Mouse (Mus musculus) forebrain, embryonic 11.5 days (tissue): ENCODE measurements around the gene Ifrd2. TPM values are rescaled to one million over a fixed set of nuclear protein-coding genes. Genes with fewer than 3 reads are reported as not detected.
"Not testable (repeated sequence)": the region's sequence is repeated elsewhere in the genome, so short reads cannot be mapped to it uniquely, and the experiment has no call there.

Experiments used
- ATAC-seq: fragments of 200-750 bp; cut with Nextera tagmentation; replicated peaks from 2 replicates; pipeline ENCODE4 v1.8.0; 2017; ENCODE audit warnings: moderate TSS enrichment; ENCODE audit not compliant: low FRiP score
- DNase-seq: peaks from one replicate; pipeline ENCODE4 v3.0.0-alpha.2; 2017; ENCODE audit warnings: low spot score
- H3K27ac ChIP-seq: fragments of 300-500 bp; sonication (generic); 2 replicates; pipeline ENCODE4 v1.5.1; 2014; ENCODE audit warnings: low read depth, low read length
- H3K27me3 ChIP-seq: fragments of 300-500 bp; sonication (generic); 2 replicates; pipeline ENCODE4 v1.6.1; 2014; ENCODE audit warnings: mild to moderate bottlenecking, low read length, mixed read lengths; ENCODE audit not compliant: control insufficient read depth, insufficient read depth
- H3K36me3 ChIP-seq: fragments of 300-500 bp; sonication (generic); 2 replicates; pipeline ENCODE4 v1.6.1; 2014; ENCODE audit warnings: mild to moderate bottlenecking, low read length, moderate library complexity, mixed read lengths; ENCODE audit not compliant: control insufficient read depth, insufficient read depth
- H3K4me1 ChIP-seq: fragments of 300-500 bp; sonication (generic); replicated peaks from 2 replicates; pipeline ENCODE4 v1.6.1; 2014; ENCODE audit warnings: low read length, mixed read lengths; ENCODE audit not compliant: control insufficient read depth, insufficient read depth
- H3K4me2 ChIP-seq: fragments of 300-500 bp; sonication (generic); 2 replicates; pipeline ENCODE4 v1.6.1; 2014; ENCODE audit warnings: low read depth, mild to moderate bottlenecking, low read length, moderate library complexity, mixed read lengths; ENCODE audit not compliant: severe bottlenecking
- H3K4me3 ChIP-seq: fragments of 300-500 bp; sonication (generic); 2 replicates; pipeline ENCODE4 v1.5.1; 2014; ENCODE audit warnings: low read depth, low read length
- H3K9ac ChIP-seq: fragments of 300-500 bp; sonication (generic); 2 replicates; pipeline ENCODE4 v1.6.1; 2014; ENCODE audit warnings: low read length
- H3K9me3 ChIP-seq: fragments of 300-500 bp; sonication (generic); 2 replicates; pipeline ENCODE4 v1.6.1; 2016; ENCODE audit warnings: low read length, mixed read lengths; ENCODE audit not compliant: control insufficient read depth
- WGBS: fragments of 180-500 bp; shearing (Covaris S2); extraction: QIAGEN DNeasy Blood & Tissue Kit; methylation state at CpG from one replicate; pipeline ENCODE4 v1.1.7; 2014; 5-methylcytosine and 5-hydroxymethylcytosine counted together
- polyA plus RNA-seq: library from polyadenylated mRNA; unstranded; fragments of >200 nt; fragmentation: Nextera tagmentation; extraction: Ambion mirVana; gene quantifications from 2 replicates; pipeline ENCODE4 v1.2.1, GENCODE M21; 2014

The Ifrd2 gene
- polyA plus RNA-seq, 1 experiment from 2014 or later = 37.2 TPM

DNA sequence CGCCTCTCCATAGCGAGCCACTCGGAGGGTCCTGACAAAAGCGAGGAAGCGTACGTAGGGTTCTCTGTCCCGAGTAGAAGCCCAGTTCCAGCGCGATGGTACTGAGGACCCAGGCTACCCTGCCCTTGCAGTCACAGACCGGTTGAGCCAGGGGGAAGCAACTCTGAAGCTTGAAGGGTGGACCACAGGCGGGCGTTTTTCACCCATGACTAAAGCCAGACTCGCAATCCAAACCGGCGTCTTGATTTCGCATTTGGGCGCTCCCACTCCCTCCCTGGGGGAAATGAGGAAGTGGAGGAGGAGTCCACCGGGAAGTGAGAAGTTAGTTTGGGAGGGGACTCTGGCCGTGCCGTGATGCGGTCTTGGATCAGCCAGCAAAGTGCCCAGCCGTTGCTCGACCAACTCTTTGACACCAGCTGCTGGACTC is 32.4 kb upstream of the Ifrd2 start:
- ATAC-seq = peak; percentile 19
- WGBS = under 1% methylated on average over 21 of the region's 23 CpGs
- no peak for DNase-seq
- H3K4me3 ChIP-seq = peak overlapping the region; percentile 67
- H3K27ac ChIP-seq = peak overlapping the region; percentile 78
- peaks cover 12% of the 10 kb centered on the region for H3K27me3 ChIP-seq
- H3K4me1 ChIP-seq = peaks cover 29% of the 10 kb centered on the region
- H3K9me3 ChIP-seq = no peaks in the 10 kb centered on the region
- H3K9ac ChIP-seq = peak overlapping the region; percentile 86
- H3K36me3 ChIP-seq = peaks cover 13% of the 10 kb centered on the region; the same call in 1 of the 2 replicates
- H3K4me2 ChIP-seq = peak overlapping the region; percentile 78

DNA sequence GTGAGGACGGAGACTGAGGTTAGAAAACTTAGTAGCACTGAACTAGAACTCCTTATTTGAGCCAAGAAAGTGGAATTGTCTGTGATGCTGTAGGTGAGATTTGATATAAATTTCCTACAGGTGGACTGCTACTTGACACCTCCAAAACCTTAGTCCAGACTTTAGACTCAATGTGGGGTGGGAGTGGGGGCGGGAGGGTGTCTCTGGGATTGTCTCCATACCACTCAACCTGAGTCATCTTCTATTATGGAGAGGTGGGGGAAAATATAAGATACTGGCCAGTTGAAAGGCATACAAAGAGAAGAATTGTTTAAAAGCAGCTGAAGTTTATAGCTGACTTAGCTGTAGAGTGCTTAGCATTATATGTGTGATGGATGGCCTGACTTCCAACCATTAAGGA is 31.7 kb upstream of the Ifrd2 start:
- Histone ChIP-seq H3K27ac (no peak overlapping the region), H3K9ac (peak overlapping the region; percentile 86), H3K4me1 (peaks cover 29% of the 10 kb centered on the region), H3K36me3 (peaks cover 14% of the 10 kb centered on the region; the same call in 1 of the 2 replicates), H3K4me2 (peak overlapping the region; percentile 78), H3K27me3 (peaks cover 6% of the 10 kb centered on the region; the same call in 1 of the 2 replicates), H3K9me3 (no peaks in the 10 kb centered on the region), H3K4me3 (peak overlapping the region; percentile 67)
- ATAC-seq (no peak), DNase-seq (no peak)
- 47% methylated on average over 2 of the region's 2 CpGs for WGBS

DNA sequence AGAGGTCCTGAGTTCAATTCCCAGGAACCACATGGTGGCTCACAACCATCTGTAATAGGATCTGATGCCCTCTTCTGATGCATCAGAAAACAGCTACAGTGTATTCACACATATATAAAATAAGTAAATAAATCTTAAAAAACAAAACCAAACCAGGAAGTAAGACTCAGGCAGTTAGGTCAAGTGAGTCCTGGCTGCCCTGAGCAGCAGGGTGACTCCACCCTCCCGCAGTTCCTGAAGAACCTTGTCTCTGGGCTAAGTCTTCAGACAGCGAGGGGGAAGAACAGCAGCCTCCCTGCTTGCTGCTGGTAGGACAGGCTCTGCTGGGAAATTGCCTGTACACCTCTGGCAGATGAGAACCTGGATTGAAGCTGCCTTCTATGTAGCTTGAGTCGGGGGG is 31.1 kb upstream of the Ifrd2 start:
- Histone ChIP-seq H3K4me3 (peak overlapping the region; percentile 67), H3K27me3 (peaks cover 2% of the 10 kb centered on the region; the same call in 1 of the 2 replicates), H3K27ac (no peak overlapping the region), H3K9me3 (no peaks in the 10 kb centered on the region), H3K4me2 (peak overlapping the region; percentile 78; the same call in 1 of the 2 replicates), H3K4me1 (peaks cover 25% of the 10 kb centered on the region), H3K9ac (peak overlapping the region; percentile 39; the same call in 1 of the 2 replicates), H3K36me3 (peaks cover 17% of the 10 kb centered on the region; the same call in 1 of the 2 replicates)
- ATAC-seq (no peak), DNase-seq (no peak)
- WGBS = 83% methylated on average over 3 of the region's 3 CpGs

DNA sequence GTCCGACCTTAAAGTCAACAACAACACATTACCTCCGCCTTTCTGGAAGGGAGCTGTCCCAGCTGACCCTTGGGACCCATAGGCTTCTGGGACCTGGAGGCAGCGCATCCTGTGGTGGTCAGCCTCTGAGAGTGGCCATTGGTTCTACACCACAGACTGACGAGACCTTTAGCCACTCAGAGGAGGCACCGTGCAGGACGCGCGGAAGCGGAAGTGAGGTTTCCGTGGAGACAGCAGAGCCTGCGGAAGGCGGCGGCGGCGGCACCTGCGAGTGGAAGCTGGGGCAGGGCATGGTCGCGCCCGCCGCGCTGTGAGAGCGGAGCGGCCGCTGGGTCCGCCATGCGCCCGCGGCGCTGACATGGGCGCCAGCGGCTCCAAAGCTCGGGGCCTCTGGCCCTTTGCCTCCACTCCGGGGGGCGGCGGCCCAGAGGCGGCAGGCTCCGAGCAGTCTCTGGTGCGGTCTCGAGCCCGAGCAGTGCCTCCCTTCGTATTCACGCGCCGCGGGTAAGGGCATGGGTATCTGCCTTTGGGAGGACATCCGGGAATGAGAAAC is 24.3 kb upstream of the Ifrd2 start, which contains the start of gene Tusc2:
TSS of gene Tusc2 (plus strand) at position 227 of the 553 bp plus-strand sequence.
- H3K9ac ChIP-seq = peak within 1 kb of the TSS; percentile 81
- ATAC-seq = peak; percentile 95
- peak within 1 kb of the TSS; percentile 89 for H3K4me3 ChIP-seq
- H3K4me2 ChIP-seq = peak within 1 kb of the TSS; percentile 87
- peaks cover 11% of the 10 kb centered on the region for H3K4me1 ChIP-seq
- H3K9me3 ChIP-seq = no peaks in the 10 kb centered on the region
- H3K27ac ChIP-seq = no peak within 1 kb of the TSS
- DNase-seq = peak; percentile 96
- WGBS = under 1% methylated on average over 46 of the region's 46 CpGs
- no peaks in the 10 kb centered on the region for H3K27me3 ChIP-seq
- peaks cover 21% of the 10 kb centered on the region; the same call in 1 of the 2 replicates for H3K36me3 ChIP-seq

DNA sequence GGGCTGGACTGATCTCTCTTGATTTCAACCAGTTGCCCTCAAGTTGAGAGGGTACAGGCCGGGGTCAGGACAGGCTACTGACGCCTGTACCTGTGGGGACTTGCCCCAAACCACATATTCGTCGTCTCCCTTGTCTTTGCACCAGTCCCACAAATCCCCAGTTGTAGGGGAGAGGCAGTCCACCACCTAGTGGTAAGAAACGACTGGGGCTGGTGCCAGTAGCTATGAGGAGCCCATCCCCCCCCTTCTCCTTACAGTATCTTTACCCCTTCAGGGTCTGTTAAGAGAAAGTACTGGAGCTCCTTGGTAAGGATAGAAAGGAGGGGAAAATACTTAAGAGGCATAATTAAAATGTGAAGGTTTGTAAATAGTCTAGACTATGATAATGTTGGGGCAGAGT is 21.9 kb upstream of the Ifrd2 start:
- not testable (repeated sequence) for H3K4me2 ChIP-seq, H3K27me3 ChIP-seq, H3K9ac ChIP-seq, H3K36me3 ChIP-seq, ATAC-seq, H3K4me3 ChIP-seq, H3K27ac ChIP-seq, DNase-seq, H3K9me3 ChIP-seq
- H3K4me1 ChIP-seq = peaks cover 19% of the 10 kb centered on the region
- 48% methylated on average over 5 of the region's 5 CpGs for WGBS

DNA sequence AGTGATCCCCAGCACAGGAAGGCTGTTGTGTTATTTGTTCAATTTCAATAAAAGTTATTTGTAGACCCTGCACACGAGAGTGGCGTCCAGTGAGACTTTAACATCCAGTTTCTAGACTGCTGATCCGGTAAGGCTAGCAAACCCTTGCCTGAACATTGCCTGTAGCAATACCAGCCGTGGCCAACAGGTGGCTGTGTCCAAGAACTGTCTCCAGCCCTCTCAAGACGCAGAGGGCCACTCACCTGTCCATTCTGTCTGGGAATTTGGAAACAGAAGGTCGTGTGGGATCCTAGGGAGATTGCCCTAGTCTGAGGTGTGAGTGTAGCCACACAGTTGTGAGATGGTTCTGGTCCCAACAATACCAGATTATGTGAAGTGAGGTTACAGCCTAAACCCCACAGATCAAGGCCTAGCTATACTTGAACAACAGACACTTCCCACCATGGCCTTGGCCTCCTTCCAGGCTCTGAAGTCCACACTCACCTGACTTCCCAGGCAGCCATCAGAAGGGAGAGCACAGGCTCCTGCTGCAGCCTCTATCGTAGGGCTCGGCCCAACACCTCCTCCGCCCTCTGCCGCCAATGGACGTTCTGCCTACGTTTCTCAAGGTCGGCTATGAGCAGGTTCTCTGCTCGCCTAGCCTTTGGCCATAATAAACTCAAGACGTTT is 21.3 kb upstream of the Ifrd2 start:
- DNase-seq = peak; percentile 89
- no peak for ATAC-seq
- Histone ChIP-seq H3K4me3 (no peak overlapping the region), H3K4me1 (peaks cover 24% of the 10 kb centered on the region), H3K27me3 (no peaks in the 10 kb centered on the region), H3K36me3 (peaks cover 9% of the 10 kb centered on the region; the same call in 1 of the 2 replicates), H3K9ac (no peak overlapping the region), H3K4me2 (no peak overlapping the region), H3K9me3 (no peaks in the 10 kb centered on the region), H3K27ac (no peak overlapping the region)
- 62% methylated on average over 15 of the region's 15 CpGs for WGBS

DNA sequence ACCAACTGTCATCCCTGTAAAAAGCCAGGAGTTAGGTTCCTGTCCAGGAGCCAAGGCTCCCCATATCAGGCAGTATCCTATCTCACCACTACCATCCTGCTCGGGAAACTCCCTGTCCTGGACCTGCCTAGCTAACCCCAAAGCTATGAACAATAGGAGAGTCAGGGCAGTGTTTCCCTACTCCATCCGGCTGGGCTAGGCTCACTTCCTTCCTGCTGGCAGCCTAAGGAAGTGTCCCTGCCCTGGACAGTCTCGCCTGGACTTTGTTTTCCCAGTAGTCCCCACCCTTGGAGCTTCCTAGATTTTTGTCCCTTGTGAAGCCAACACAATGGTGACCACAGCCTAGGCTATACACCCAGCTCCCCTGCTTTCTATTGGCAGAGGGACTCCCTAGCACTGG is 20.6 kb upstream of the Ifrd2 start:
- Histone ChIP-seq H3K27ac (no peak overlapping the region), H3K4me3 (no peak overlapping the region), H3K4me2 (no peak overlapping the region), H3K27me3 (no peaks in the 10 kb centered on the region), H3K4me1 (peaks cover 28% of the 10 kb centered on the region), H3K9ac (no peak overlapping the region), H3K9me3 (no peaks in the 10 kb centered on the region), H3K36me3 (peaks cover 7% of the 10 kb centered on the region; the same call in 1 of the 2 replicates)
- DNase-seq = no peak
- no peak for ATAC-seq
- WGBS = 65% methylated on average over 3 of the region's 3 CpGs

DNA sequence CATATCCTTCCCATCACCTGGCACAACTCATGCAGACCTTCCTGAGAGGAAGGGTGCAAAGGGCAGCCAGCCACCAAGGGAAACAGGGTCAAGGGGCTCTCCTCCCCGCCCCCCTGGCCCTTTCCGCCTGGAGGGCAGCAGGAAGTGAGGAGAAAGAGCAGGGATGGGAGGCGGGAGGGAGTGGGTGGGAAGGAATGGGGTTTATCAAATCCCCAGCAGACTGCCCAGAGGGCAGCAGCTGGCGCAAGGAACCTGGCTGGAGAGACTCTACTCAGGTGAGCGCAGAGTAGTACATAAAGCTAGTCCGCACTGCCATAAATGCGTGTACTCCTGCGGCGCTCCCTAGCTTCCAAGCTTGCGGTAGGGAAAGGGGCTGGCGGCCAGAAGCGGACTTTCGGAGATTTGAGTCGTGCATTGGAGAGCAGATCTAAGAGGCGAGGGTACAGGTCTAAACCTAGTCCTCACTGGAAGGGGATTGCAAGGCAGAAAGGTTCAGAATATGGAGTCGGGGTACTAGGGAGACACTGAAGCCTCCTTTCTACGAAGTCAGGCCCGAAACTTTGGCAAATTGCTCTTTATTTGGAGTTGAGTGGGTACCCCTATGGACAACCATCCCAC is 19.6 kb upstream of the Ifrd2 start, which contains the start of gene Hyal2:
TSS of gene Hyal2 (plus strand) at position 244 of the 618 bp plus-strand sequence.
- Histone ChIP-seq H3K9me3 (no peaks in the 10 kb centered on the region), H3K4me3 (peak within 1 kb of the TSS; percentile 79), H3K27me3 (no peaks in the 10 kb centered on the region), H3K27ac (peak within 1 kb of the TSS; percentile 81), H3K36me3 (peaks cover 13% of the 10 kb centered on the region; the same call in 1 of the 2 replicates), H3K4me2 (peak within 1 kb of the TSS; percentile 81), H3K9ac (peak within 1 kb of the TSS; percentile 94), H3K4me1 (peaks cover 28% of the 10 kb centered on the region)
- ATAC-seq (no peak), DNase-seq (peak; percentile 58)
- WGBS = 6% methylated on average over 18 of the region's 18 CpGs
